Mouse (Mus musculus) kidney, postnatal 14 days (tissue): Measurements from ENCODE around the gene Eif5a.

Source experiments
- DNase-seq: peaks from one replicate; pipeline ENCODE4 v3.0.0; 2022; ENCODE audit warnings: mixed read lengths

The Eif5a gene

GRCm38 (mm10) chr11:69901406-69901846, 20.3 kb downstream of the Eif5a start:
- peak; percentile 97 for DNase-seq

GRCm38 (mm10) chr11:69900471-69901405, 21.0 kb downstream of the Eif5a start, which contains the start of the genes 2810408A11Rik and Neurl4:
TSS of gene 2810408A11Rik (minus strand) at chr11:69900987.
TSS of gene Neurl4 (plus strand) at chr11:69901072.
- peak; percentile 94 for DNase-seq

- DNase-seq, result no peak
Measured at GRCm38 (mm10) chr11:69899870-69900269, 21.9 kb downstream of the Eif5a start.

GRCm38 (mm10) chr11:69895291-69895690, 26.5 kb downstream of the Eif5a start, which contains the start of gene Acap1:
TSS of gene Acap1 (minus strand) at chr11:69895539.
- no peak for DNase-seq

GRCm38 (mm10) chr11:69894671-69895070, 27.1 kb downstream of the Eif5a start:
- DNase-seq, result no peak

GRCm38 (mm10) chr11:69891482-69891881, 30.3 kb downstream of the Eif5a start:
- no peak for DNase-seq

GRCm38 (mm10) chr11:69886907-69887635, 34.7 kb downstream of the Eif5a start:
- DNase-seq, result peak; percentile 53

GRCm38 (mm10) chr11:69884663-69885062, 37.1 kb downstream of the Eif5a start:
- no peak for DNase-seq

- peak; percentile 54 for DNase-seq
Measured at GRCm38 (mm10) chr11:69884240-69884639, 37.5 kb downstream of the Eif5a start.

- DNase-seq, result peak; percentile 44
Measured at GRCm38 (mm10) chr11:69883527-69884151, 38.1 kb downstream of the Eif5a start.

GRCm38 (mm10) chr11:69883066-69883465, 38.7 kb downstream of the Eif5a start:
- DNase-seq, result peak; percentile 38

GRCm38 (mm10) chr11:69881787-69882670, 39.7 kb downstream of the Eif5a start:
- DNase-seq, result no peak

GRCm38 (mm10) chr11:69880853-69881603, 40.7 kb downstream of the Eif5a start, which contains the start of gene Kctd11:
TSS of gene Kctd11 (minus strand) at chr11:69881406.
- DNase-seq, result peak; percentile 95

GRCm38 (mm10) chr11:69880506-69880852, 41.3 kb downstream of the Eif5a start:
- DNase-seq, result peak; percentile 86

- no peak for DNase-seq
Measured at GRCm38 (mm10) chr11:69879711-69880110, 42.0 kb downstream of the Eif5a start.

- DNase-seq, result no peak
Measured at GRCm38 (mm10) chr11:69878952-69879351, 42.8 kb downstream of the Eif5a start.

GRCm38 (mm10) chr11:69878399-69878798, 43.4 kb downstream of the Eif5a start:
- DNase-seq, result no peak

- DNase-seq, result peak; percentile 8
Measured at GRCm38 (mm10) chr11:69877878-69878277, 43.9 kb downstream of the Eif5a start, which contains the start of gene Tmem95. TSS of gene Tmem95 (minus strand) at chr11:69878018.

- DNase-seq, result peak; percentile 90
Measured at GRCm38 (mm10) chr11:69876867-69877266, 44.9 kb downstream of the Eif5a start.

GRCm38 (mm10) chr11:69876186-69876585, 45.6 kb downstream of the Eif5a start:
- peak; percentile 74 for DNase-seq

- no peak for DNase-seq
Measured at GRCm38 (mm10) chr11:69872451-69872850, 49.3 kb downstream of the Eif5a start.
